Mouse (Mus musculus): ENCODE measurements at regions not wholly inside any gene's neighbourhood (a gene's known extent, or its start where the extent isn't known, plus 50 kb on each side); places are given as distances from the start of the nearest gene placed in this dataset.

DNA sequence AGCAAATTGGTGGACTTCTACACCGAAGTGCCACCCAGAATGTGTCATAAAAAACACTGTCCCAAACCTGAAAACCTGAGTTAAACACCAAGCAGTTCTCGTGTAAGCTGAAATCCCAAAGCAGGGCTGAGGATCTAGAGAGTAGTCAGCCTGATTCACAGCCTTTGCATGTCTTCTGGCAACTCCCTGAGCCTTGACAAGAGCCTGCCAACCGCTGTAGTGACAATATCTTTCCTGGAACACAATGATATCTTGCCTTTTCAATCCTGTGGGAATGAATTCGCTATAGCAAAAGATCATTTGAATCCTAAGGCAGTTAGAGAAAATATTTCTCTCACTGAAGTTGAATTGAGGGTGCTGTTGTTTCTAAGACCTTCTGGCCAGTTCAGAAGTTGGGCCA is 110.4 kb downstream of the Tbx19 start:
- TF ChIP-seq CTCF (IDR thresholded peaks at IDR 0.05) = no peak
- no peak for DNase-seq (ENCODE audit: extremely low spot score in 1 of 2, low spot score in 2 of 2)

DNA sequence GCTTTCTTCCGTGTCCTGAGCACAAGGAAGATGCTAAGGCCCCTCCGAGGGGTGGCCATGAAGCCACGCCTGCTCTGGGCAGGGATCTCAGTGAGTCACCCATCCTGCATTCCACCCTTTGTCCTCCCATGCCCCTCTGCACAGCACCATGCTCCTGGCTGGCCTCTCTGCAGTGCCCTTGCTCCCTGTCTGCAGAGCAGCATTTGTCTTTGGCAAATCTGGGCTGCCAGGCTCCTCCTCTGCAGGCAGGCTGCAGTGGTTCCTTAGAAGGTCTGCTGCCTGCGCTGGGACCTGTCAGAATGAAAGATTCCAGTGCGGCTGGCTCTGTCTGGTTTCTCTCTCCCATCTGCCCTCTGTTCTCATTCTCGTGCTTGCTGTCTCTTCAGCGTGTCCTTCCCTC is 111.3 kb upstream of the Xcl1 start:
- no peak for TF ChIP-seq CTCF (IDR thresholded peaks at IDR 0.05)
- DNase-seq (ENCODE audit: extremely low spot score in 1 of 2, low spot score in 2 of 2) = peak; percentile 29 to 39
- H3K4me3 ChIP-seq = no peak overlapping the region
- peak overlapping the region; percentile 86 for H3K27ac ChIP-seq
- intact Hi-C loops (cut with DNase I) = no loop called here

More for the DNA sequence above, 110.4 kb downstream of the Tbx19 start:
- intact Hi-C loops (cut with DNase I) = no loop called here
- no peak overlapping the region for H3K4me3 ChIP-seq
- no peak overlapping the region for H3K27ac ChIP-seq

DNA sequence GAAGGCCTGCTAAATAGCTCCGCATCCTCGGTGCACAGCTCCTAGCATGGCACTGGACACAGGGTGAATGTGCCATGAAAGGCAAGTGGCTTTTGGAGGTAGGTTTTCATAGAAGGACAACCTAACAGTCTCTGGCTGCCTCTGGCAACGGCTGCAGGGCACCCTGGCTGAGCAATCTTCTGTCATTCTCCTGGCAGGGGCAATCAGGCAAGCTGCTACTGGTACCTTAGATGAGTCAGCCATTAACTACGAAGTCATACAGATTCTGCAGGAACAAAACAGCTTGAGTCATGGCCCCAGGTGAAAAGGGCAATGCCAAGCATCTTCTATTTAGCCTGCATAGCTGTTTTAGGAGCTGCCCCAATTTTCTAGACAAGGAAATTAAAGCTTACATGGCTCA is 110.7 kb upstream of the Xcl1 start:
- DNase-seq (ENCODE audit: extremely low spot score in 1 of 2, low spot score in 2 of 2) = peak in 1 of 2 experiments; percentile 15
- Histone ChIP-seq H3K4me3 (no peak overlapping the region), H3K27ac (peak overlapping the region; percentile 86)
- TF ChIP-seq CTCF (IDR thresholded peaks at IDR 0.05) = no peak
- intact Hi-C loops (cut with DNase I) = no loop called here

DNA sequence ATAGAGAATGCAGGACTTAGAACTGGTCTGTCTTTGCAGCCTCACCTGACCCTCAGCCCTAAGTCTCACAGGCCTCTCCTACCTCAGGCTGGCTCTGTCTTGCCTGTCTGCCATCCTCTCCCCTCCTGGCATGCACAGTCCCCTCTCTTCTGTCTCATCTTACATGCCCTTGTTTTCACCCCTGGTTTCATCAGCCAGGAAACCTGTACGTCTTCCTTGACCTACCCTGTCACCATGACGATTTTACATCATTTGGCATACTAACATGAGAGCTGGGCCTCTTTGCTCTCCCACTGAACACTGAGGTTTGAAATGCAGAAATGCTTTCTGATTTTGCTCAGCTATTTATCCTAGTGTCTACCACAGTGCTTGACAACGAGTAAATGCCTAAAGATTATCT is 108.0 kb upstream of the Xcl1 start:
- Histone ChIP-seq H3K27ac (no peak overlapping the region; the same call in 1 of the 2 replicates), H3K4me3 (no peak overlapping the region)
- TF ChIP-seq CTCF (IDR thresholded peaks at IDR 0.05) = no peak
- no peak for DNase-seq (ENCODE audit: extremely low spot score in 1 of 2, low spot score in 2 of 2)
- intact Hi-C loops (cut with DNase I) = no loop called here

DNA sequence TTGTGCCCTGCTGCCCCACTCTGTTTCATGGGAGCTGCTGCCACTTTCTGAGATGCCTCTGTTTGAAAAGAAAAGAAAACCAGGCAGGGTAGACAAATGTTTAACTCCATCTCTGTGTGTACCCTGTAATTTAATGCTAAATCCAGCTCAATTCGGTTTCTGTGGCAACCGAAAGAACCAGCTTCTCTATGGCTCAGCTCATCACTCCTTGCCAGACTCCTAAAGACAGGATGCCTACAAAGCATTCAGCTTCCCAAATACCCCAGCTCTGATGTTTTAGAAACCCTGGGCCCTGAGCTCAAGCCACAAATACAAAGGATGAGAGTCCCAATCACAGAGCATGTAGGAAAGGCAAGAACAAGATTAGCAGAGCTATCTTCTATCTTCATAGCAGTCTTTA is 106.8 kb upstream of the Xcl1 start:
- no peak for TF ChIP-seq CTCF (IDR thresholded peaks at IDR 0.05)
- intact Hi-C loops (cut with DNase I) = no loop called here
- peak in 1 of 2 experiments; percentile 49 for DNase-seq (ENCODE audit: extremely low spot score in 1 of 2, low spot score in 2 of 2)

DNA sequence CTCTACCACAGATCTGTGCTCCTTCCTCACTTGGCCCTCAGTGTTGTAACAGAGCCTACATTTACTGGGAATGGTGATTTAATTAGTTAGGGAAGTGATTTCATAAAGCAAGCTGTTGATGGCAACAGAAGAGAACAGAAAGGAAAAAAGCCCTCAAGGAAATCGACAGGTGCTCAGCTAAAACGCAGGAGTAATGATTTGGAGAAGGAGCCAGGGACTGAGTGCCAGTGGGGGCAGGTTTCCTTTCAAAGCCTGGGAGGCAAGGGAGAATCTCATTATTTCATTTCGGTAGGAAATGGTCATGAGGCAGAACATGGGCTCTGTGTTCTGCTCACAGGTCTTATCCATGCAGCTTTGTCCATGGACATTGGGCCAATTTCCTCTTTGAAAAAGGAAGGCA is 101.3 kb upstream of the Xcl1 start:
- H3K27ac ChIP-seq = peak overlapping the region; percentile 47; the same call in 1 of the 2 replicates
- no peak for TF ChIP-seq CTCF (IDR thresholded peaks at IDR 0.05)
- intact Hi-C loops (cut with DNase I) = loop anchor here (5.0 to 10.0 kb wide), 9 partner anchors 81 to 719 kb away; partner anchors contain the start of gene Atp1b1

More for the DNA sequence above, 106.8 kb upstream of the Xcl1 start:
- Histone ChIP-seq H3K27ac (peak overlapping the region; percentile 78), H3K4me3 (no peak overlapping the region)

DNA sequence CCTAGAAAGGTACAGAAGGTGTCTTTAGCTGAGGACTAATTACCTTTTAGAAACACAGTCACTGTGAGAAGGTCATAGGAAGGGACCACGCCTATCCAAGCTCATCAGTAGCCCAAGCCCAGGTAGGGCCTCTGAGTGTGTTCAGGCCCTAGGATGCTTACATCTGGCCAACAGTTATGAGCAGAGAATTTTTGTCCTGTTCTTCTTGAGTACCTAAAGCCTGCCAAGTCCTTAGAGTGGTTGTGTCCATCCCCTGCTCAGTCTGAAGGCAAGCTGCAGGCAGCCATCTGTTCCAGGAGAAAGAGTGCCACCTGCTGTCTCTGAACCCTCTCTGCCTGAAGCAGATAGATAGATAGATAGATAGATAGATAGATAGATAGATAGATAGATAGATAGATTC is 100.3 kb upstream of the Xcl1 start:
- intact Hi-C loops (cut with DNase I) = loop anchor here (5.0 to 10.0 kb wide), 9 partner anchors 82 to 718 kb away; partner anchors contain the start of gene Atp1b1
- Histone ChIP-seq H3K4me3 (no peak overlapping the region), H3K27ac (peak overlapping the region; percentile 75)
- TF ChIP-seq CTCF (IDR thresholded peaks at IDR 0.05) = peak; percentile 73
- DNase-seq (ENCODE audit: extremely low spot score in 1 of 2, low spot score in 2 of 2) = peak; percentile 56 to 62

More for the DNA sequence above, 101.3 kb upstream of the Xcl1 start:
- no peak for DNase-seq (ENCODE audit: extremely low spot score in 1 of 2, low spot score in 2 of 2)
- H3K4me3 ChIP-seq = no peak overlapping the region

DNA sequence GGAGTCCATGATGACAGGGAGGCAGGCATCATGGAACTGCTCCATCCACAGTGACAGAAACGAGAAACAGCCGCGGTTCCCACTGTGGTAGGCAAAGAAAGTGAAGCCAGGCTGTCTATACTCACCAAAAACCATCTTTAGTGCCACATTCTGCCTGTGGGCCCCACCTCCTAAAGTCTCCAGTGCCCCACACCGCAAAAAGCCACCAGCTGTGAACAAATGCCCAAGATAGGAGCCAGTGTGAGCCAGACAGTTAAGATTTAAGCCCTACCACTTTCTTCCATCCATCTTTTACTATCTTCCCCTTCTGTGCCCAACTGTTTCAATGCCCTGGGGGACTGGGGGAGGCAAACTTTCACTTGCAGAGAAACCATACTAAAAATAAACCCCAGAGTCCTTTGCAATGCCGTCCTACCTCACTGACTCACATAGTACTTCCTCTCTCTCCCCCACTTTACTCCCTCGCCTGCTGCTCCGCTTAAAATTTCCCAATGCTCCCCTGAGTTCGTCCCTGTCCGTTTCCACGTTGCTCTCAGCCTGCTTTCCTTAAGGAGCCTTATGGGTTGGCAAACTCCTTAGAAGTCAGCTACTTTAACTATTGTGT is 85.7 kb upstream of the Xcl1 start:
- Histone ChIP-seq H3K27ac (peak overlapping the region; percentile 57; the same call in 1 of the 2 replicates), H3K4me3 (no peak overlapping the region)
- DNase-seq (ENCODE audit: extremely low spot score in 1 of 2, low spot score in 2 of 2) = no peak
- TF ChIP-seq CTCF (IDR thresholded peaks at IDR 0.05) = no peak
- intact Hi-C loops (cut with DNase I) = loop anchor here (1.0 to 5.0 kb wide), 4 partner anchors 94 to 339 kb away; no protein-coding TSS in a partner anchor

DNA sequence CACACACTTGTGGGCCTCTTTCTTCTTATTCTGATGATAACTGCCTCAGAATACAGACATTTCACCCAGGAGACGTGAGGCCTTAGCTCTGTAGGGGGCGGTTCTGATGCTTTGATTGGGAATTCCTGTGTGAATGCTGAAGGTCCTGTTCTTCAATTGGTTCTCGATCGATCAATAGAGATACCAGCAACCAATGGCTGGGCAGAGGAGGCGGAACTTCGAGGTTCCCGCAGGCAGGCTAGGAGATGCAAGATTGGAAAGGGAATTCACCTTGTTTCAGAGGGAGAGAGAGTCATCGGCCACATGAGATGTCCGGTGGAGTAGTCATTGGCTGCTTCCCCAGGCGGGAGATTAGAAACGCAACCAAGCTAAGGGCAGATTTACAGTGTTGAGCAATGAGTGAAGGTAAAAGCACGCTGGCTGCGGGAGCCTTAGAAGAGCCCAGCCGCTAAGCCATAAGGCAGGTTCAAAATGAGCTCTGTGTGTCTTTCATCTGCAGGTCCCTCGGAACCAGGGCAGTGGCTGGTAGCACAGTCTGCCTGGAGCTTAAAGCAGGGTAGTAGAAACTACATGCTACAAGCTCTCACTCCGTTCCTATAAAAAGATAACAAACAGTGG is 83.5 kb upstream of the Xcl1 start:
- intact Hi-C loops (cut with DNase I) = no loop called here
- TF ChIP-seq CTCF (IDR thresholded peaks at IDR 0.05) = no peak
- Histone ChIP-seq H3K27ac (peak overlapping the region; percentile 44; the same call in 1 of the 2 replicates), H3K4me3 (no peak overlapping the region)
- DNase-seq (ENCODE audit: extremely low spot score in 1 of 2, low spot score in 2 of 2) = peak in 1 of 2 experiments; percentile 54

DNA sequence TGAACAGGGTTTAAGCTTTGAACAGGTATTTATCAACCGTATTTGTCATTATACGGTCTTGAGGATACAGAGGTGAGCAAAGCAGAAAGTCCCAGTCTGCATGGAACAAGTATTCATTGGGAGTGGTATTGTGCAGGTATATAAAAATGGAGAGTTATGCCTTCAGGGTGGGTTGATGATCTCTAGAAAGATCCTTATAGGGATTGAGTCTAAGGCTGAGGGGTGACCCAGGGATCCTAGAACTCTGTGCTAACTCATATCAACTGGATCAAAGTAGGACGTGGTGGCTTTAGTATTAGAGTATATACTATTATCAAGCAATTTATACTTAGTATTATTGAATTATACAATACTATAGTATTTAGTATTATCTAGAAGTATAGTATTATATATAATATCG is 82.9 kb upstream of the Xcl1 start:
- no peak for DNase-seq (ENCODE audit: extremely low spot score in 1 of 2, low spot score in 2 of 2)
- intact Hi-C loops (cut with DNase I) = no loop called here
- H3K4me3 ChIP-seq = no peak overlapping the region
- TF ChIP-seq CTCF (IDR thresholded peaks at IDR 0.05) = no peak
- no peak overlapping the region; the same call in 1 of the 2 replicates for H3K27ac ChIP-seq

DNA sequence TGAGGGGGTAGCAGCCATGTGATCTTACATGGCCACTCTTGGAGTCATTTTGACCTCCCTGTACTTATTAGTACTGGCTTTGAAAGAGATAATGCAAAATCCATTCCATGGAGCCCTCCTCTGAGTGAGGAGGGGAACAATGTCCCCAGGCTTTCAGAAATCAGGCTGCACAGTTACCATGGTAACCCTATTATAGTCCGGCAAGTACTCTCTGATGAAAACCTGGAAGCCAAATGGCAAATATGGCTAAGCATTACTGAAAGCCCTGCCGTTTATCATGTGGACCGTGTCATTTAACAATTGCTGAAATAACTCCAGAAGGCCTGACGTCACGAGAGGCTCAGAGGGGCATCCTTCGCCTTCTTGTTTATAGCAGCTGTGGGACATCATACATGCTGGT is 82.5 kb upstream of the Xcl1 start:
- no peak overlapping the region for H3K4me3 ChIP-seq
- intact Hi-C loops (cut with DNase I) = no loop called here
- DNase-seq (ENCODE audit: extremely low spot score in 1 of 2, low spot score in 2 of 2) = no peak
- TF ChIP-seq CTCF (IDR thresholded peaks at IDR 0.05) = no peak
- H3K27ac ChIP-seq = no peak overlapping the region; the same call in 1 of the 2 replicates

DNA sequence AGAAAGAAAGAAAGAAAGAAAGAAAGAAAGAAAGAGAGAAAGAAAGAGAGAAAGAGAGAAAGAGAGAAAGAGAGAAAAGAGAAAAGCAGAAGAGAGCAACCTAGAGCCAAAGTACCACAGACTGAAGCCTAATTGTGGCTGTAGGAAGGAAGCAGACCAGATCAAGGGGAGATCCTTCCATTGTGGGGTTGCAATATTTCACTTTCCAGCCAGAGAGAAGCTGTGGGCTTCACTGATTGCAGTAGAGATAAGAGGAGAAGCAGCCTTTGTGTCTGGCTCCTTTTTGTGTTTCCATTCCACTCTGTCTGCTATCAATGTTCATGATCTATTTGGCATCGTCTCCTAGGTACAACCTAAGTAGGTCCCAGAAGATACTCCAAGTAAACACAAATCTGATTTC is 79.0 kb upstream of the Xcl1 start:
- no peak for DNase-seq (ENCODE audit: extremely low spot score in 1 of 2, low spot score in 2 of 2)
- no peak for TF ChIP-seq CTCF (IDR thresholded peaks at IDR 0.05)
- intact Hi-C loops (cut with DNase I) = no loop called here
- no peak overlapping the region for H3K4me3 ChIP-seq
- no peak overlapping the region for H3K27ac ChIP-seq

Data from left cerebral cortex, adult 2 months (tissue).